Mouse (Mus musculus) embryo, embryonic 9.5 days (tissue): ENCODE results near the gene Copz2.
A peak's percentile ranks its signal among the peaks of the same experiment; 100 is the strongest.
"Not testable (repeated sequence)": the region's sequence is repeated elsewhere in the genome, so short reads cannot be mapped to it uniquely, and the experiment has no call there.

Source experiments
- DNase-seq: peaks from one replicate; pipeline ENCODE4 v3.0.0-alpha.2; 2017; ENCODE audit errors: extremely low spot score

The Copz2 gene

GRCm38 (mm10) chr11:96828881-96829280 is 20.8 kb upstream of the Copz2 start:
- DNase-seq = no peak

GRCm38 (mm10) chr11:96829403-96829812 is 20.3 kb upstream of the Copz2 start:
- peak; percentile 90 for DNase-seq

GRCm38 (mm10) chr11:96829813-96830538 is 19.7 kb upstream of the Copz2 start, which contains the start of gene Nfe2l1:
TSS of gene Nfe2l1 (minus strand) at chr11:96829968.
- DNase-seq = peak; percentile 97

- no peak for DNase-seq
Observed at GRCm38 (mm10) chr11:96830539-96831216, 19.0 kb upstream of the Copz2 start.

GRCm38 (mm10) chr11:96831516-96831915 is 18.2 kb upstream of the Copz2 start:
- no peak for DNase-seq

GRCm38 (mm10) chr11:96832541-96832940 is 17.1 kb upstream of the Copz2 start:
- no peak for DNase-seq

GRCm38 (mm10) chr11:96832973-96833372 is 16.7 kb upstream of the Copz2 start:
- DNase-seq = no peak

- DNase-seq = no peak
Observed at GRCm38 (mm10) chr11:96834127-96834526, 15.5 kb upstream of the Copz2 start.

- no peak for DNase-seq
Observed at GRCm38 (mm10) chr11:96837298-96837697, 12.4 kb upstream of the Copz2 start.

GRCm38 (mm10) chr11:96838341-96838740 is 11.3 kb upstream of the Copz2 start:
- DNase-seq = no peak

GRCm38 (mm10) chr11:96839428-96839827 is 10.2 kb upstream of the Copz2 start:
- no peak for DNase-seq

GRCm38 (mm10) chr11:96839877-96840276 is 9.8 kb upstream of the Copz2 start:
- no peak for DNase-seq

- no peak for DNase-seq
Observed at GRCm38 (mm10) chr11:96840290-96840689, 9.4 kb upstream of the Copz2 start.

- no peak for DNase-seq
Observed at GRCm38 (mm10) chr11:96843627-96844026, 6.0 kb upstream of the Copz2 start.

GRCm38 (mm10) chr11:96847240-96847639 is 2.4 kb upstream of the Copz2 start:
- peak; percentile 50 for DNase-seq

- DNase-seq = no peak
Observed at GRCm38 (mm10) chr11:96848694-96849093, 976 bp upstream of the Copz2 start.

GRCm38 (mm10) chr11:96849145-96849544 is 525 bp upstream of the Copz2 start:
- not testable (repeated sequence) for DNase-seq

GRCm38 (mm10) chr11:96857446-96857845 is 7.8 kb downstream of the Copz2 start:
- DNase-seq = no peak

- no peak for DNase-seq
Observed at GRCm38 (mm10) chr11:96859635-96860034, 10.0 kb downstream of the Copz2 start.

GRCm38 (mm10) chr11:96860564-96860963 is 10.9 kb downstream of the Copz2 start:
- peak; percentile 85 for DNase-seq

- no peak for DNase-seq
Observed at GRCm38 (mm10) chr11:96861446-96861845, 11.8 kb downstream of the Copz2 start.

- DNase-seq = peak; percentile 97
Observed at GRCm38 (mm10) chr11:96861878-96862289, 12.2 kb downstream of the Copz2 start.

- no peak for DNase-seq
Observed at GRCm38 (mm10) chr11:96862534-96862933, 12.9 kb downstream of the Copz2 start.
